Mouse (Mus musculus) gastrocnemius, postnatal 36 days (tissue): ENCODE measurements at regions not wholly inside any gene's neighbourhood (a gene's known extent, or its start where the extent isn't known, plus 50 kb on each side); places are given as distances from the start of the nearest gene placed in this dataset.
A peak's percentile ranks its signal among the peaks of the same experiment; 100 is the strongest.

Experiments
- DNase-seq, 2 experiments: peaks; one replicate each; pipeline ENCODE4 v3.0.0; 2022
- intact Hi-C: fragments of 180-260 bp; cut with DNase I; formaldehyde crosslinking; loops from one replicate; pipeline ENCODE4 v1.15.1; 2025

DNA sequence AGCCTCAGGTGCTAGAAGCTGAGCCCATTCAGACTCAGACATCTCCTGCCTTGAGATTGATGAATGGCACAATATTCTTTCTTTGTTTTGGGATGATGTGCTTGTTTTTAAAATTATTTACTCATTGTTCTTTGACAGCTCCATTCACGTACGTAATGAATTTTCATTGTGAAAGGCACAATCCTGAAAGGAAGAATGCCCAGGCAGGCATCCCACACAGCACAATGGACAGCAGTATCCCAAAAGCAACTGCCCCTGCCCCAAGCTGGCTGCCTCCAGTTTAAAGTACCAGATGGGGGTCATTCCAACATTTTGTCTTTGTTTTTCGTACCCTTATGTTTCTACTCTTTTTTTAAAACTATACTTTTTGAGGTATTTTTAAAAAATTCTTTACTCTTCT lies 210.9 kb upstream of the St8sia2 start:
- intact Hi-C loops = no loop called here

GRCm38 (mm10) chr7:74200661-74201060 lies 187.2 kb upstream of the St8sia2 start:
- no peak for DNase-seq
- intact Hi-C loops = no loop called here

More for the DNA sequence above, 210.9 kb upstream of the St8sia2 start:
- no peak for DNase-seq

DNA sequence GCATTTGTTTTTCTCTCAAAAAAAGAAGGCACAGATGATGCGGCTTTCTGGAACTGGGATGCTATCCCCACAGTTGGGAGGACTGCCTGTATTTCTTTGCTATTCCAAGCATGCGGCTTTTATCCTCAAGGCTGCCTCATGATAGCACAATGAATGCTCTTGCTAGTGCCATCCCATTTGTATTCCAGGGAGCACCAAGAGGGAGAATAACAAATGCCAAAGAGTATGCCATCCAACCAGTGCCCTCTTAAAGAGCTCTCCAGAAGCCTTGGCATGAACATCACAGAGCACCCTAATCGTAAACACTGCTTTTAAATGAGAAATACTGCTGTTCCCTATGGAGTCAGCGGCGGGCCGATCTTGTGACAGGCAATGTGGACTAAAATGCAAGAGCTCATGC lies 185.3 kb upstream of the St8sia2 start:
- intact Hi-C loops = no loop called here
- no peak for DNase-seq

DNA sequence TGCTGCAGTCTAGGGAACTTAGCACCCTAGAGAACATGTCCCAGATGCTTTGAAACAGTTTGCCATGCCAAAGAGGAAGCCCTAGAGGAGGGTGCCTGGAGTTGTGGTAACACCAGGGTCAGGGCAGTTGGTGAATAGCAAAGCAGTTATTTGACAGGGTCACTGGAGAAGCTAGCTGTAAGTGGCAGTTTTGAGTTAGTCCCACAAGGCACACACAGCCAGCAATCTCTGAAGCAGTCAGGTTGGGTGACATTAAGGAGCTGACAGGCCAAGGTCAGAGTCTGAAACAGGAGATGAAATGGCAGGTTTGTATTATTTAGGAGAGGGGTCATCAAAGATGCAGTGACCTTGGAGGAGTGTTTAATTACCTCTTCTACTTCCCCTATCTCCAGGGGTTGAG lies 171.2 kb upstream of the St8sia2 start:
- DNase-seq = no peak

GRCm38 (mm10) chr7:74174206-74174605 lies 160.7 kb upstream of the St8sia2 start:
- no peak for DNase-seq
- intact Hi-C loops = no loop called here

More for the DNA sequence above, 171.2 kb upstream of the St8sia2 start:
- intact Hi-C loops = no loop called here

GRCm38 (mm10) chr7:74173230-74173612 lies 159.7 kb upstream of the St8sia2 start:
- intact Hi-C loops = no loop called here
- DNase-seq = no peak

DNA sequence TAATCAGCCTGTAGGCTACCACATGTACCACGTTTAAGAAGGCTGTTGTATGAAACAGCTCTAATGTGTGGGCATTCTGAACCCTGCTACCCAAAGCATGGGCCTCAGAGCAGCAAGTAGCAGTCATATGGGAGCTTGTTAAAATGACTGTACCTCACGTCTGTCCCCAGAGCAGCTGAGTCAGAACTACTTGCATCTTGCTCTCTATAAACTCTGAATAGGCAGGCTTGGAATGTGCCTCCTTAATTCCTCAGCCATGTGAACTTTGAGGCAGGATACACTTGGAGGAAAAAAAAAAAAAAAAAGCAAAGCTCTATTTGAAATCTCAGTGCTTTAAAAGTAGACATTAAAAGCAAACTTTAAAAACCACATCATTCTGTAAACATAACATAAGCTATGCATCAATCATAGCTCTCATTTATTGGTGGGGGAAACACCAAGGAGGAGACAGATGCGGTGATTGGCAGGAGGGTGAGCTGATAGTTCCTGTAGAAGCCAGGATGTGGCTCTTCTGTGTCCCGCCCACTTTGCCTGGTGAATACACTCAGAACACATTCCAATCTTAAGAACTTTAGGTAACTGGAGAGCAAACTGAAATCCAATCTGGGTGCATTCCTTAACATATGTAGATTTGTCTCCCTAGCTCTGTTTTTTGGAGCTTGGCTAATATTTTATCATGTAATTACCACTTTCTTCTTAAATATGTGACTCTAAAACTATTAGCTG lies 159.2 kb upstream of the St8sia2 start:
- intact Hi-C loops = no loop called here
- DNase-seq = no peak

DNA sequence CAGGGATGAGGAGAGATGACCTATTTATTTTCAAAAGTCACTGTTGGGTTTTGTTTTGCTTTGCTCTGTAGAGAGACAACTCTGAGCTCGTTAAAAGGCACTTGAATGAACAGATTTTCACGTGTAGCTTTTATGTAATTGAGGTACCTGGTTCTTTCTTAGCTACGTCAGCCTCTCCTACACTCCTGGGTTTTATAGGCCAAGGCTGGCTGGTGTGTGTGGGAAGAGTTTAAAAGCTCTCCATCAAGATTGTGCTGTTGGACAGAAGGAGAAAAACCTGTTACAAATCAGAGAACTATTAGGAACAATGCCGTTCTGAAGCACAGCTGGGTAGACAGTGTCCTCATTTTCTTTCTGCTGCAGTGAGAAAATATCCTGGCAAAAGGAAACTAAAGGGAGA lies 138.1 kb upstream of the St8sia2 start:
- intact Hi-C loops = no loop called here
- DNase-seq = no peak

DNA sequence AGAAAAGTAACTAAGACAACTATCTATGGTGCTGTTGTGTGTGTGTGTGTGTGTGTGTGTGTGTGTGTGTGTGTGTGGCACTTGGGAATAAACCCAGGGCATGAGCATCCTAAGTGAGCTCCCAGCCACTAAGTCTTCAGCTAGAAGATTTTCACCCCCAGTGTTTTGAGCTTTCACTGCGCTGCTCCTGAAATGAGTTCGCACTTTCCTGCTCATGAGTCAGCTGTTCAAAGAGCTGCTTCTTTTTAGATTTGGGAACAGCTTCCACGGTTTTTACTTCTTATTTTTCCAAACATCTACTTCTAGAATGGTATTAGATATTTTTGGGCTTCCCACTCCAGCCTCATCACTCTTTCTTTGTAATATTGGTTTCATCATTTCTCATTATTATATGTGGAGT lies 129.7 kb upstream of the St8sia2 start:
- DNase-seq = no peak
- intact Hi-C loops = no loop called here

DNA sequence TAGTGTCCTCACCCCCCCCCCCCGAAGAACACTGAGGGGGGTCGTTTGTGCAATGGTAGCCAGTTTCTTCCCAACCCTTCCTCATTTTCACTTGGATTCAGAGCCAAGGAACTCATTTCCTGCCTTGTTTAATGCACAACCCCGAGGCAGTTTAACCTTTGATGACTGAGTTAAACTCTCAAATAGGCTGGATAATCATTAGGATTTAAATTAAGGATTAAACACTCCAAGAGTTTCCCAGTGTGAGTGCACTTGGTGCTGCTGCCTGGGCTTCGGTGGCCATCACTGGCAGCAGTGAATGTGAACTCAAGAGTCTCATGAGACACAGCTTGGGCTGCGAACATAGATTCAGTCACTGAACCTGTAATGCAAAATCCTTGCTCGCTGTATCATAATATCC lies 124.7 kb upstream of the St8sia2 start:
- intact Hi-C loops = no loop called here

GRCm38 (mm10) chr7:74130206-74130836 lies 116.8 kb upstream of the St8sia2 start:
- intact Hi-C loops = no loop called here
- DNase-seq = no peak

More for the DNA sequence above, 124.7 kb upstream of the St8sia2 start:
- DNase-seq = no peak

GRCm38 (mm10) chr7:74112071-74112470 lies 98.6 kb upstream of the St8sia2 start:
- intact Hi-C loops = no loop called here
- DNase-seq = no peak

DNA sequence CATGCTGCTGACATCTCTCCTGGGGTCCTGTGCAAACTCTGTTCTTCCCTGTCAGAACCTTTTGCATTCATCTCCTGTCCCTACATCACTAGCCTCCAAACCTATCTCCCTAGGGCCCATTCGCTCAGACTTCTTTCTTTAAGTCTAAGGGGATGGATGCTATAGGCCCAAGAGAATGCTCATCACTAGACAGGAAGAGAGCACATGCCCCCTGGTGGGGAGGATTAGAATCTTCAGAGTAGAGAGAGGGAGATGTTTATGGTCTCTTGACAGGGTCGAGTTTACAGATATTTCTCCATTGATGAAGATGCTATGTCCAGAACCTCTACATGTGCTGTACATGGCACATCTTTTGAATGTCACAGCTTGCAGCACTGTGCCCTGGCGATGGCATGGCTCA lies 94.9 kb upstream of the St8sia2 start:
- intact Hi-C loops = no loop called here

DNA sequence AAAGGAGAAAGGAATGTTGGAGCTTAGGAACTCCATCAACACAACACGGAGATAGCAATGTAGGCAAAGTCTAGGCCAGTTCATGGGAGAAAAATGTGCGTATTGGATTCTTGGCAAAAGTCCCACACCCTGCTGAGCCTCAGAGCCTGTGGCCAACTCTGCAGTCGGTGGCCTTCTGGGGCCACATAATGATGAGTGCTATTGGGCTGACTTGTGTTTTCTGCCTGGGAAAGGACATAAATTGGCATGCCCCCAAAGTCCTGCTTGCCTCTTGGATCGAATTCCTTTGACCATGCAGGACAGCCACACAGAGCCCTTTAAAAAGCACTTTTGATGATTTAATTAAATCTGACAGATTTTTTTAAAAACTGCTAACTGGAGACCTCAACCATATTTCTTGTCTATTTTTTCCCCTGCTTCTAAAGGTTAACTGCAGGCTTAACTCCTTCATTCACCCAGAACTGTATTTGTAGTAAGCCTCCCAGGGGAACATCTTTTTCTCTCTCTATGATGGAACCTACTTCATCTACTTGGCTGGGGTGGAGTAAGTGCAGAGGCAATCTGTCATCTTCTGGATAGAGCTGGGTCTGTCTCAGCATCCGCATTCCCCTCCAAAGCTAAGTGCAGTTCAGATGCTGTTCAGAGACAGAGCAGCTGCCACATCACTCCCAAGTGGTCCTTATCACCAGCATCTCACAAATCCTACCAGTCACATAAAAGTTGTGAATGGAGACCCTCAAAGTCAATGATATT lies 93.9 kb upstream of the St8sia2 start:
- intact Hi-C loops = no loop called here
- peak in 1 of 2 experiments; percentile 17 for DNase-seq

More for the DNA sequence above, 94.9 kb upstream of the St8sia2 start:
- no peak for DNase-seq

- no peak for DNase-seq
- intact Hi-C loops = no loop called here
Measured at GRCm38 (mm10) chr7:74091402-74092025, 78.0 kb upstream of the St8sia2 start.

- DNase-seq = no peak
- intact Hi-C loops = no loop called here
Measured at GRCm38 (mm10) chr7:74080846-74081235, 67.4 kb upstream of the St8sia2 start.

DNA sequence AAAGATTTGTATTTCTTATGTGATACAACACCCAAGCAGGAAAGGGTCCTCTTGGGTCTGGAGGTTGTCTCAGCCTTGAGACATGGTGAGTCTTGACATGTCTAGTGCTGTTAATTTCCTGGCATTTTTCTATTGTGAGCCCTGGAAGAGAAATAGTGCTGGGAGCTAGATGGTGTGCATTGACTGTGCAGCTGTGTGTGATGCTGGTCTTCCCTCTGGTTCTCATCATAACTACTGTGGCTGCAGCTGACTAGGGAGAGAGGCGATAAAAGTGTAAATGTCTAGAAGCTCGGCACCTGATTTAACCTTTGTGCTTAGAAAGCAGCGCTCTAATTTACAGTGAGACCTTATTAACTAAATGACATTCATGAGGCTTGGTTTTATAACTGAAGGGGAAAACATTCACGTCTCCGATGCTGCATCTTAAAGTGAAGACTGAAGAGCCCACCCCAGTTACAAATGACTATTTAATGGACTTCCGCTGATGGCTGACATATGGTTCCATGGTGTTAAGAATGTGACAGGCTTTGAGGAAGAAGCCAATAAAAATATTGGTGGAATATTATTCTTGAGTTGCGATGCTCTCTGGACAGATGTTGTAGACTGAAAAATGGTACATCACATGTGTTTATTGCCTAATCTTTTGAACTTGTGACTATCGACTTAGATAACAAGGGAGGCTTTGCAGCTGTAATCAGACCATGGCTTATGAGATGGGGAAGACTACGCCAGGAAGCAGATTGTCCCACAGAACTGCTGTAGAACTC lies 66.8 kb upstream of the St8sia2 start:
- DNase-seq = no peak
- intact Hi-C loops = no loop called here

DNA sequence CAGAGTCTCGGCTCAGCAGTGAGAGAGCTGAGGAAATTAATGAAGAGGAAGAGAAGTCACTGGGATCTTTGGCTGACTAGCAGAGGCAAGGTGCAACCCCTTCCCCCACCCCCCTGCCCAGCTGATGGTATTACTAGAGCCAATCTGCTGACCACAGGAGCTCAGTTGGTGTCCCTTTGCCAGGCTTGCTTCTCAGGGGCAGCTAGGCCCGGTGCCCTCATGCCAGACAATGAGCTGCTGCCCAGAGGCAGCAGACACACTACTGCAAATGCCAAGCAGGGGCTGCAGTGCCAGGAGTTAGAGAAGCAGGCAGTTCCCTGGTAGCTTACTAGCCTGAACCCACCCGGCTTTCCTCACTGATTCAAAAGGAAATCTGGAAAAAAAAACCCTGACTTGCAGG lies 59.1 kb upstream of the St8sia2 start:
- intact Hi-C loops = no loop called here
- no peak for DNase-seq

DNA sequence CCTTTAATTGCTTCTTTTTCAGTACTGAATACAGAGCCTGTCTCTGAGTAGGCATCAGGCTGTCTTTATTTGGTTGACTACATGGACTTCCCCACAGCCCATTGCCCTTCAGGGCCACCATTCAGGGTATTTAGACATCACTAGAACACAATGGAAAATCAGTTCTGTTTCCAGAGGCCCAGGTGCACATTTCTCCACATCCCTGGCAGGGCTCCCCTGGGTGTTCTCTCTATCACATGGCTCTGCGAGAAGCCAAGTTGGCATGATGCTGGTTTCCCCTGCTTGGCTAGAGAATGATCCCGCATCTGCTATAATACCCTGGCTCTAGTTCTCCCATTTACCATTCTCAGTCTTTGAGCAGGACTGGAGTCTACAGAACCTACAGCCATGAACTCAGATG lies 57.3 kb upstream of the St8sia2 start:
- intact Hi-C loops = no loop called here
- no peak for DNase-seq

DNA sequence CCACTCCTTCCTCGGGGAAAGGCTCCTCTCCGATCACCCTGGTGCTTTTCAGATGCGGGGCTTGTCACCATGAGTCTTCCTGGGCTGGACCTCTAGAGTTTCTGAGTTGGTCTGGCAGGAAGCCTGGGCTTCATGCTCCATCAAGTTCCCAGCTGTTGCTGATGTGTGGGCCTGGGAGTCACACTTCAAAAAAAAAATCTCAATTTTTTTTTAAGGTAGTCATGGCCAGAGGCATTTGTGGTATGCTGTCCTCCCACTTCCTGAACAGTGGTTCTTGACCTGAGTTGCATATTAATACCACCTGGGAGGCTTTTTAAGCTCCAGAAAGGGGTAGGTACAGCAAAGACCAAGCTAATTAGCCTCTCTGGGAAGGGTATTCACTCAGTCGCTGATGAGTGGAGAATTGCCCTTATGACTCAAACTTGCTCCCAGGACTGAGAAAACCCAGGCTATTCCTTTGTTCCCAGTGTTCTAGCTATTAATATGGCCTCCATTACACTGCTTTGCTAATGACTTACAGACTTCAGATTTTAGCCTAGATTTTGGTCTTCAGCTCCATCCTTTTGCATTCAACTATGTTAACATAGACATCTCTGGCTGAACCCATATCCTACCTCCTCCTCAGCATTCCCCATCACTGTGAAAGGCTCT lies 52.1 kb upstream of the St8sia2 start:
- no peak for DNase-seq
- intact Hi-C loops = no loop called here
